8 mouse cellular contexts compared by ENCODE assay signal in the genomic region with DNA sequence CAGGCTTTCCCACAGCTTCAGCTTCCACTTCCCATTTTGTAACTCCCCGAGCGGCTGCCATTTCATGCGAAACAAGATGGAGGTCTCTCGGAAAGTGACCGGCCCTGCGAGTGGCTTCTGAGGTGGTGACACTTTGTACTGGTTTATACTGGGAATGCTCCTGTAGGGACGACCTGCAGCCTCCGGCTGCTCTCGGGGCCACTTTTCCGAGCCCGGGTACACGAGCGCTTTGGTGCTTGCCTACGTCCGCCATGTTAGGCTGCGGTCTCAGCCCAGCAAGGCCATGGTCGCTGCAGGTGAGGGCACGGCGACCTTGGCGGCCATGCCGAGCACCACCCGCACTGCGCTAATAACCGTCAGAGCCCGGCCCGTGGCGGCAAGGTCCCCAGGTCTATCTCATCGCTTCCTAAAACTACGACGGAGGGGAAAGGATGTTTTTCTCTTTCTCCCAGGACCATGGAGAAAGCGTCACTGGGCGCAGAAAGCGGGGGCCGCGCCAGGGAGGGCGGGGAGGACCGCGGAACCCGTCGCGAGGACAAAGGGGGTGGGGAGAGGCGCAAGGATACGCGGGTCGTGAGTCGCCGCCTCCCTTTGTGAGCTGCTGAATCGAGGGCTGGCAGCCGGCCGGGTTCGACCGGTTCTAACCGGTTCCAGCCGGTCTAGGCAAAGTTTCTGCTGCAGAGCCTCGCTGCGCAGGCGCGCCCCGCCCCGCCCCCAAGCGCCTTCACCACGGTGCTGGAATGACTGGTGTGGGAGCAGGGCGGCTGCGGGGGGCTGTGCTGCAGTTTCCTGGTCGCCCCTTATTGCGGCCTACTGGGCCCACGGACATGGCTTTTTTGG. TPM values are rescaled to one million over a fixed set of nuclear protein-coding genes. Genes with fewer than 3 reads are reported as not detected.
DNase-seq lines count a peak whose midpoint lies in the region; ATAC-seq and TF ChIP-seq lines count a peak whose summit lies in the region.

No protein-coding gene starts in this region.

- peak; percentile 58 for ATAC-seq in frontal cortex, adult (ENCODE audit: low TSS enrichment)
- ATAC-seq in lung, embryonic 16.5 days (ENCODE audit: low read depth): peak; percentile 95

- no peak for TF ChIP-seq CTCF in thymus, adult 2 months (IDR thresholded peaks at IDR 0.05; ENCODE audit: borderline replicate concordance, control insufficient read depth, extremely low read depth, insufficient read depth, low read length, poor library complexity)

- peak overlapping the region; percentile 91 for H3K4me3 ChIP-seq in hindbrain, embryonic 10.5 days
- H3K4me3 ChIP-seq in lung, embryonic 16.5 days (ENCODE audit: low read length): peak overlapping the region; percentile 74
- H3K4me3 ChIP-seq in thymus, adult 2 months (ENCODE audit: control insufficient read depth, insufficient read depth, low read length): peak overlapping the region; percentile 78

- peak; percentile 95 for TF ChIP-seq POLR2A in thymus, adult 2 months (IDR thresholded peaks at IDR 0.05; ENCODE audit: control insufficient read depth, extremely low read depth, insufficient read depth, low read length, poor library complexity)

- no peaks in the 10 kb centered on the region for H3K27me3 ChIP-seq in hindbrain, embryonic 10.5 days (ENCODE audit: insufficient read depth, poor library complexity, severe bottlenecking)
- no peaks in the 10 kb centered on the region for H3K27me3 ChIP-seq in lung, embryonic 16.5 days (ENCODE audit: control insufficient read depth, insufficient read depth, low read depth, low read length)
- no peaks in the 10 kb centered on the region for H3K27me3 ChIP-seq in thymus, adult 2 months (ENCODE audit: control insufficient read depth, insufficient read depth, low read length)

- H3K36me3 ChIP-seq in hindbrain, embryonic 10.5 days: peaks cover 27% of the 10 kb centered on the region
- peaks cover 4% of the 10 kb centered on the region; the same call in 1 of the 2 replicates for H3K36me3 ChIP-seq in lung, embryonic 16.5 days (ENCODE audit: control insufficient read depth, insufficient read depth, low read length)
- peaks cover 9% of the 10 kb centered on the region for H3K36me3 ChIP-seq in thymus, adult 2 months (ENCODE audit: control insufficient read depth, insufficient read depth, low read length)

- H3K4me2 ChIP-seq in lung, embryonic 16.5 days (ENCODE audit: low read depth, low read length): peak overlapping the region; percentile 91

- DNase-seq in Muller cell, postnatal 12 days (ENCODE audit: inconsistent ontology term): peak; percentile 99
- peak; percentile 98 for DNase-seq in cerebellum, adult 9-10 months
- peak; percentile 100 for DNase-seq in hindbrain, embryonic 10.5 days (ENCODE audit: low spot score)
- peak; percentile 99 for DNase-seq in layer of hippocampus, adult 9-11 months
- peak; percentile 98 for DNase-seq in ovary, adult 18-20 months (ENCODE audit: low spot score)
- DNase-seq in thymus, adult 2 months: peak; percentile 99

- no peaks in the 10 kb centered on the region for H3K9me3 ChIP-seq in hindbrain, embryonic 10.5 days
- no peaks in the 10 kb centered on the region for H3K9me3 ChIP-seq in lung, embryonic 16.5 days (ENCODE audit: control insufficient read depth, low read length)

- H3K27ac ChIP-seq in hindbrain, embryonic 10.5 days: peak overlapping the region; percentile 100
- H3K27ac ChIP-seq in lung, embryonic 16.5 days (ENCODE audit: low read length): peak overlapping the region; percentile 100
- H3K27ac ChIP-seq in thymus, adult 2 months (ENCODE audit: control insufficient read depth, insufficient read depth, low read length): peak overlapping the region; percentile 98

- WGBS in hindbrain, embryonic 10.5 days: under 1% methylated on average over 67 of the region's 67 CpGs
- WGBS in lung, embryonic 16.5 days: under 1% methylated on average over 66 of the region's 67 CpGs
- under 1% methylated on average over 67 of the region's 67 CpGs for WGBS in thymus, adult 2 months

- peaks cover 54% of the 10 kb centered on the region for H3K4me1 ChIP-seq in hindbrain, embryonic 10.5 days (replicated peaks)
- peaks cover 42% of the 10 kb centered on the region for H3K4me1 ChIP-seq in lung, embryonic 16.5 days (replicated peaks; ENCODE audit: control insufficient read depth, insufficient read depth, low read length)
- H3K4me1 ChIP-seq in thymus, adult 2 months (replicated peaks; ENCODE audit: control insufficient read depth, insufficient read depth, low read length): peaks cover 28% of the 10 kb centered on the region

- peak overlapping the region; percentile 89 for H3K9ac ChIP-seq in lung, embryonic 16.5 days (ENCODE audit: low read length)

RNA-seq across cellular contexts. Expression of a gene that starts 32.0 kb away (rescaled TPM):
- polyA plus RNA-seq in hindbrain, embryonic 10.5 days (2016; fragmentation: Nextera tagmentation; extraction: Ambion mirVana): 68.2 and 69.5 TPM in 2 replicates
- 76.3 and 83.2 TPM in 2 replicates for polyA plus RNA-seq in lung, embryonic 16.5 days (2015; fragmentation: Nextera tagmentation; extraction: Ambion mirVana)
- 107 and 113 TPM in 2 replicates for polyA plus RNA-seq in thymus, adult 2 months (2012; rRNA removed)

Comparison
In these comparisons a context has a peak if more than half of its experiments do, and no peak if none do; other contexts are left out.
1. Peak in every context shown above with its lines: DNase-seq, ATAC-seq, H3K4me3 ChIP-seq and H3K27ac ChIP-seq.